Mouse (Mus musculus) liver, adult (tissue): ENCODE data around the gene Dyrk1b.

Source experiments
- GATA4 ChIP-seq: IDR thresholded peaks from 2 replicates; pipeline ENCODE4 v1.6.1; 2014; ENCODE audit warnings: mild to moderate bottlenecking, low read length; ENCODE audit not compliant: insufficient replicate concordance

The Dyrk1b gene

GRCm38 (mm10) chr7:28179228-28179627 is at the start of gene Dyrk1b:
TSS of gene Dyrk1b (plus strand) at chr7:28179469.
- no peak for TF ChIP-seq GATA4

- no peak for TF ChIP-seq GATA4
Observed at GRCm38 (mm10) chr7:28137613-28138012, 41.7 kb upstream of the Dyrk1b start.

- no peak for TF ChIP-seq GATA4
Observed at GRCm38 (mm10) chr7:28148263-28148662, 31.0 kb upstream of the Dyrk1b start.

- TF ChIP-seq GATA4: no peak
Observed at GRCm38 (mm10) chr7:28149841-28150240, 29.4 kb upstream of the Dyrk1b start.

- no peak for TF ChIP-seq GATA4
Observed at GRCm38 (mm10) chr7:28151584-28152221, 27.6 kb upstream of the Dyrk1b start.

GRCm38 (mm10) chr7:28159292-28159691 is 20.0 kb upstream of the Dyrk1b start:
- no peak for TF ChIP-seq GATA4

- TF ChIP-seq GATA4: no peak
Observed at GRCm38 (mm10) chr7:28159893-28160292, 19.4 kb upstream of the Dyrk1b start.

- TF ChIP-seq GATA4: no peak
Observed at GRCm38 (mm10) chr7:28161163-28161749, 18.0 kb upstream of the Dyrk1b start.

GRCm38 (mm10) chr7:28165406-28165805 is 13.9 kb upstream of the Dyrk1b start:
- no peak for TF ChIP-seq GATA4

GRCm38 (mm10) chr7:28168320-28169115 is 10.8 kb upstream of the Dyrk1b start:
- peak; percentile 85 for TF ChIP-seq GATA4

GRCm38 (mm10) chr7:28169489-28170422 is 9.5 kb upstream of the Dyrk1b start, which contains the start of gene Fbl:
TSS of gene Fbl (plus strand) at chr7:28169710.
- TF ChIP-seq GATA4: no peak; the same call in 1 of the 2 replicates

- TF ChIP-seq GATA4: no peak
Observed at GRCm38 (mm10) chr7:28175358-28175757, 3.9 kb upstream of the Dyrk1b start.

GRCm38 (mm10) chr7:28179741-28180377 is 590 bp downstream of the Dyrk1b start:
- no peak for TF ChIP-seq GATA4

- TF ChIP-seq GATA4: no peak
Observed at GRCm38 (mm10) chr7:28180890-28181289, 1.6 kb downstream of the Dyrk1b start.
